In the genomic region with DNA sequence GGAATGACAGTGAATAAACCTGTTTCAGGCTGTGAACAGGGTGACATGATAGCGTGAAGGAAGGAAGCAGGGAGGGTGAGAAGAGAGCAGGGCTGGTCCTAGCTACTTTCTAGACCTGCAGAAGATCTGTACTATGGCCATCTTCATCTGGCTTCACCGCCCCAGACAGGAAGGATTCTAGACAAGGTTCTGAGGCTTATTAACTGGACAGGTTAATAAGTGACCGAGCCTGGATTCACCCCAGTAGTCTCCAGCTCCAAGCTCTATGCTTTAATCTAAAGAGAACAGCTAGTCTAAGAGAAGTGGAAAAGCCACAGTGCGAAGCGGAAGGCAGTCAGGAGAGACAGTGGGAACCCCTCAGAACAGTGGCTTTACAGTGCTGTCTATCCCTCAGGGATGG, we compare ENCODE assay signal across 23 mouse cellular contexts. TPM values are rescaled to one million over a fixed set of nuclear protein-coding genes. Genes with fewer than 3 reads are reported as not detected.
DNase-seq lines count a peak whose midpoint lies in the region; ATAC-seq lines count a peak whose summit lies in the region.
"Had no signal": no experiment of that assay in that cellular context is flagged by ENCODE, and none has a peak within 500 bp of the region (broad histone marks: within the 10 kb centered on the region; RNA-seq: fewer than 3 reads in every experiment).

No protein-coding gene starts in this region.

- peak; percentile 82 to 87 for DNase-seq in kidney, adult 8-10 months
- DNase-seq in kidney, postnatal 10 days = peak; percentile 55
- no peak for DNase-seq in gastrocnemius, postnatal 10 days
- DNase-seq in frontal cortex, postnatal 25 days (ENCODE audit: low spot score in 2 of 2) = no peak
- DNase-seq: cerebellum, adult 11 months; cerebellum, adult 9-11 months; gastrocnemius, postnatal 25 days; heart, adult 18-20 months; heart, postnatal 10 days; right cerebral cortex, adult 18-20 months; thymus, adult 2 months; thymus, postnatal 4 days had no signal

- H3K4me3 ChIP-seq in intestine, embryonic 16.5 days (ENCODE audit: low read length) = no peak overlapping the region
- H3K4me3 ChIP-seq in intestine, embryonic 15.5 days (replicated peaks) = no peak overlapping the region
- H3K4me3 ChIP-seq in macrophage (ENCODE audit: inconsistent target) = no peak overlapping the region
- no peak overlapping the region for H3K4me3 ChIP-seq in hindbrain, embryonic 16.5 days (ENCODE audit: low read length)
- H3K4me3 ChIP-seq: embryonic facial prominence, embryonic 10.5 days; forebrain, embryonic 15.5 days; heart, embryonic 12.5 days; hindbrain, embryonic 12.5 days; liver, embryonic 15.5 days had no signal

- no peak for ATAC-seq in intestine, embryonic 16.5 days
- no peak for ATAC-seq in intestine, embryonic 15.5 days
- ATAC-seq in hindbrain, embryonic 16.5 days = no peak
- ATAC-seq: forebrain, embryonic 15.5 days; lung, postnatal 0 days had no signal

- H3K27me3 ChIP-seq in intestine, embryonic 16.5 days (replicated peaks; ENCODE audit: control insufficient read depth, insufficient read depth, low read length) = no peaks in the 10 kb centered on the region
- no peaks in the 10 kb centered on the region for H3K27me3 ChIP-seq in intestine, embryonic 15.5 days (replicated peaks)
- no peaks in the 10 kb centered on the region for H3K27me3 ChIP-seq in hindbrain, embryonic 16.5 days (replicated peaks; ENCODE audit: control insufficient read depth, insufficient read depth, low read length)
- H3K27me3 ChIP-seq: forebrain, embryonic 15.5 days; heart, embryonic 12.5 days; liver, embryonic 15.5 days had no signal

- no peak overlapping the region for H3K4me2 ChIP-seq in intestine, embryonic 16.5 days (ENCODE audit: low read depth, low read length)
- no peak overlapping the region for H3K4me2 ChIP-seq in intestine, embryonic 15.5 days (replicated peaks)
- H3K4me2 ChIP-seq in hindbrain, embryonic 16.5 days (ENCODE audit: low read length) = no peak overlapping the region
- H3K4me2 ChIP-seq: forebrain, embryonic 15.5 days; heart, embryonic 12.5 days; hindbrain, embryonic 12.5 days; liver, embryonic 15.5 days; midbrain, embryonic 11.5 days had no signal

- H3K9ac ChIP-seq in intestine, embryonic 16.5 days (ENCODE audit: low read depth, low read length) = no peak overlapping the region
- no peak overlapping the region for H3K9ac ChIP-seq in intestine, embryonic 15.5 days
- H3K9ac ChIP-seq in hindbrain, embryonic 16.5 days (ENCODE audit: low read depth, low read length) = no peak overlapping the region
- H3K9ac ChIP-seq: forebrain, embryonic 15.5 days; heart, embryonic 12.5 days; hindbrain, embryonic 12.5 days; liver, embryonic 15.5 days had no signal

- WGBS in intestine, embryonic 16.5 days = 72% methylated on average over 5 of the region's 5 CpGs
- 67% methylated on average over 5 of the region's 5 CpGs for WGBS in intestine, embryonic 15.5 days
- WGBS in macrophage (ENCODE audit: missing documents) = 100% methylated on average over 5 of the region's 5 CpGs
- 94% methylated on average over 5 of the region's 5 CpGs for WGBS in hindbrain, embryonic 16.5 days

- 0 out of 2 replicates have a peak overlapping the region, but pooled peaks have one; percentile 29 for H3K27ac ChIP-seq in intestine, embryonic 16.5 days (ENCODE audit: low read length)
- no peak overlapping the region for H3K27ac ChIP-seq in intestine, embryonic 15.5 days
- peak overlapping the region; percentile 99 for H3K27ac ChIP-seq in macrophage
- H3K27ac ChIP-seq in hindbrain, embryonic 16.5 days (ENCODE audit: low read depth, low read length) = no peak overlapping the region
- H3K27ac ChIP-seq: embryonic facial prominence, embryonic 10.5 days; forebrain, embryonic 15.5 days; hindbrain, embryonic 12.5 days; liver, embryonic 15.5 days had no signal

- no peaks in the 10 kb centered on the region for H3K9me3 ChIP-seq in intestine, embryonic 16.5 days (ENCODE audit: control insufficient read depth, low read length)
- no peaks in the 10 kb centered on the region for H3K9me3 ChIP-seq in intestine, embryonic 15.5 days
- H3K9me3 ChIP-seq in hindbrain, embryonic 16.5 days (ENCODE audit: control insufficient read depth, low read length) = no peaks in the 10 kb centered on the region
- H3K9me3 ChIP-seq: embryonic facial prominence, embryonic 10.5 days; forebrain, embryonic 15.5 days; heart, embryonic 12.5 days; hindbrain, embryonic 12.5 days; liver, embryonic 15.5 days had no signal

- H3K79me2 ChIP-seq in macrophage (ENCODE audit: inconsistent target) = no peaks in the 10 kb centered on the region

- H3K4me1 ChIP-seq in intestine, embryonic 16.5 days (ENCODE audit: control insufficient read depth, insufficient read depth, low read length) = peaks cover 52% of the 10 kb centered on the region
- H3K4me1 ChIP-seq in intestine, embryonic 15.5 days (replicated peaks) = peaks cover 57% of the 10 kb centered on the region
- H3K4me1 ChIP-seq in hindbrain, embryonic 16.5 days (ENCODE audit: control insufficient read depth, insufficient read depth, low read depth, low read length) = peaks cover 26% of the 10 kb centered on the region

- no peaks in the 10 kb centered on the region for H3K36me3 ChIP-seq in intestine, embryonic 16.5 days (ENCODE audit: control insufficient read depth, insufficient read depth, low read length)
- H3K36me3 ChIP-seq in intestine, embryonic 15.5 days = no peaks in the 10 kb centered on the region
- no peaks in the 10 kb centered on the region for H3K36me3 ChIP-seq in macrophage (ENCODE audit: inconsistent target)
- H3K36me3 ChIP-seq in hindbrain, embryonic 16.5 days (ENCODE audit: control insufficient read depth, insufficient read depth, low read length) = no peaks in the 10 kb centered on the region
- H3K36me3 ChIP-seq: forebrain, embryonic 15.5 days; heart, embryonic 12.5 days; liver, embryonic 15.5 days had no signal

RNA-seq across cellular contexts. Expression of gene Dnmt3a, which starts 28.1 kb away (rescaled TPM):
- polyA plus RNA-seq in intestine, embryonic 16.5 days (2015; fragmentation: Nextera tagmentation; extraction: Ambion mirVana) = 52.8 and 53.8 TPM in 2 replicates
- polyA plus RNA-seq in intestine, embryonic 15.5 days (2015; fragmentation: Nextera tagmentation; extraction: Ambion mirVana) = 114 and 120 TPM in 2 replicates
- total RNA-seq in macrophage (2018; cell fraction: chromatin; rRNA removed) = 1,000 to 10,000 TPM in 3 of 26 experiments, 100 to 1,000 TPM in 23; 182 to 1,452 (median 590) TPM
- total RNA-seq in macrophage (2018; cell fraction: cytosol; rRNA removed) = 100 to 1,000 TPM in 25 of 26 experiments, 10 to 100 TPM in 1; 83.9 to 342 (median 173) TPM
- 100 to 1,000 TPM; 125 to 674 (median 269) TPM for total RNA-seq in macrophage (2018; cell fraction: nucleus; rRNA removed)
- 76.3 to 253 TPM (median 241 TPM) in 3 replicates for polyA plus RNA-seq in macrophage (2018)
- total RNA-seq in gastrocnemius, postnatal 10 days (2021) = 100 to 1,000 TPM; 154 to 172 TPM
- 94.1 and 104 TPM in 2 replicates for polyA plus RNA-seq in hindbrain, embryonic 16.5 days (2015; fragmentation: Nextera tagmentation; extraction: Ambion mirVana)

Comparison
In these comparisons a context has a peak if more than half of its experiments do, and no peak if none do; other contexts are left out.
1. H3K27ac ChIP-seq: peak in intestine, embryonic 16.5 days (single experiment) and macrophage (single experiment); none in intestine, embryonic 15.5 days (single experiment) and hindbrain, embryonic 16.5 days (single experiment).
2. DNase-seq: peak in kidney, adult 8-10 months (2 of 2) and kidney, postnatal 10 days (single experiment); none in gastrocnemius, postnatal 10 days (single experiment) and frontal cortex, postnatal 25 days (0 of 2).